Mouse (Mus musculus): ENCODE results near the gene E2f6.

The E2f6 gene

GRCm38 (mm10) chr12:16800259-16800958 lies 10.4 kb upstream of the E2f6 start, which contains the start of gene Greb1:
Greb1 (minus strand) TSS chr12:16800886.
- no peak for DNase-seq (ENCODE audit: low read depth in 1 of 2, low spot score in 2 of 2)

DNA sequence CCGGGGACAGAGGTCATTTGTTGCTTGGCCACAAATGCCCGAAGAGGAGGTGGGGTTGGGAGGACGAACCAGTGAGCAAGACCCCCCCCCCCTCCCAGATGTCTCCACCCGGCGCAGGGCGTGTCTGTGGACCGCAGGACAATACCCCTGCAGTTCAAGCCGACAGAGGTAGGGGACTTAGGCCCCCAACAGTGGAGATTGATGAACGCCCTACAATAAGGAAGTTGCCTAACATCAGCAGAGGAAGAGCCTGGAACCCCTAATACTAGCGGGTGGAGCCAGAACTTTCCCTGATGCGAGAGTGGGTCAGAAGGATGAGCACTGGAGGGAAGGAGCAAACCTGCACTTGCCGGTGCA lies 9.8 kb upstream of the E2f6 start:
- no peak for DNase-seq (ENCODE audit: low read depth in 1 of 2, low spot score in 2 of 2)

DNA sequence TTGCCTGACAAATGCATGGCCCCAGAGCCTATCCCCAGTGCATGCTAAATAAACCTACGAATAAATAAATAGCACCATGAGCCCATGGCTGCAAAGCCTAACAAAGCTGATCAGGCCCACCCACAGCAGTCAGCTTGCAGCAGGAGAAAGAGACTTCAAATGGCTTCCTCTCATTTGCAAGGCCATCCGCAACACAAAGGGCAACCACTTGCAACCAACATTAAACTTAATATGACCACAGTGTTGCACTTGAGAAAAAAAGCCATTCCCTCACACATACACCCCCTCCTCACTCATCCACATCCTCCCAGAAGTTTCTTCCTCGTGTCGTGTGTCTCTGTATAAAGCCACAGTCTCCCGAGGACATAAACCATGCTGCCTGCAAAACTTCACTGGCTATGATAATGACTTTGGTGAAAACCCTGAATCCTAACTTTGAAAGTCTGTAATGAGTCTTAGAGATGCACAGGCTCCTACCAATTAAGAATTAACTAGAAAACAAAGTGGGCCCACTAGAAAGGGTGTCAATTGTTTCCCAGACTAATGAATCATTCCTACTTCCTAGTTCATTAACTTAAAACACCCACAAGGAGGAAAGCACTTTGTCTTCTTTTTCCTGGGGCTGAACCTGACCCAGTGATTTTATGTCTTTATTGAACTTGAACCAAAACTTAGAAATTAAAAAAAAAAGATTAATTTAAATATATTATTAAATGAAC lies 7.4 kb upstream of the E2f6 start:
- no peak for DNase-seq (ENCODE audit: low read depth in 1 of 2, low spot score in 2 of 2)

DNA sequence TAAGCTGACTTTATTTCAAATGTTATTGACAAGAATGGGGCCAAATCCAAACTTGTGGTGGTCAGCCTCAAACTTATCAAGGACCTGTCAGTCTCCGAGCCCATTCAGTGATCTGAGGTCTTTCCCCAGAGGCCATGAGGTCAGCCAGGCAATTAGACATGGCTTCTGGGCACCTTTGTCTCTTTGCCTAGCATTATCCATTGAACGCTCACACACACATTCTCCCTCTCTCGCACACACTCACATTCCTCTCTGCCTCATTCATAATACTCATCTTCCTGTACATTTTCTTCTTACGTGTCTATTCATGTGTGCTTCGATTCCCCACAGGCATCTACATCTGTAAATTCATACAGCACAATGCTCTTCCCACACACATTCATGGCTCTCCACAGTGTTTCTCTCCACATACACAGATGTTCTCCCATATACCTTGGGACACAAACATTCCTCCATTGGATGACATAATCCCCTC lies 6.8 kb upstream of the E2f6 start:
- DNase-seq (ENCODE audit: low read depth in 1 of 2, low spot score in 2 of 2): no peak

DNA sequence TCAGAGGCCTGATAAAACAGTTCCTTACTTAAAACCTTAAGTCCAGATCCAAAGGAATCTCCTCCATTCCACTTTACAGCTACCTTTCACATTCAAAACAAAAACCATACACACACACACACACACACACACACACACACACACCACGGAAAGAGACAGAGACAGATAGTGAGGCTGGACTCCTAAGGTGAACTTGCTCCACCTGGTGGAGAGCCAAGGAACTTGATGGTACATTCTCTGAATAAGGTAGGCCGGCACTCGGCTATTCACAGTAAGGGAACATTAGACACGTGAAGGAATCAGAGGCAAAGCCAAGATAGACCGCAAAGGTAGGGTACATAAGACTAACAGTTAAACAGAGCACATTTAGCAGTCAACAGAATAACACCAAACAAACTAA lies 5.3 kb upstream of the E2f6 start:
- DNase-seq (ENCODE audit: low read depth in 1 of 2, low spot score in 2 of 2): peak in 1 of 2 experiments; percentile 37

DNA sequence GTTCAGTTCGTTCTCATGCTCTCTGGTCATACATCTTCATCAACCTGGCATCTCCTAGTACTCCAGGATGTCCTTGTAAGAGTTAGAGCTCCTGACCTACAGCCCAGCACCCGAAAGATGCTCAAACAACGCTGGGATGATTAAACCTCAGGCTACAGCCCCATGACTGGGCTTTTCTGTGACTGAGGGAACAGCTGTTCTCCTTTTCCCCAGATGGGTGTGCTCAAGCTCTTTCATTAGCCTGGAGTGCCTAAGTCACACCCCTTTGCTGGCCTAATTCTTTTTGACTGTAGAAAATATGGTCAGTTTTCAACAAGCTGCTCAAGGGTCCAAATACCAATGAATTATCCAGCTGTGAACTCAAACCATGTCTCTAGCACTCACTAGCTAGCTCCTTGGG lies 2.7 kb upstream of the E2f6 start:
- no peak for DNase-seq (ENCODE audit: low read depth in 1 of 2, low spot score in 2 of 2)

DNA sequence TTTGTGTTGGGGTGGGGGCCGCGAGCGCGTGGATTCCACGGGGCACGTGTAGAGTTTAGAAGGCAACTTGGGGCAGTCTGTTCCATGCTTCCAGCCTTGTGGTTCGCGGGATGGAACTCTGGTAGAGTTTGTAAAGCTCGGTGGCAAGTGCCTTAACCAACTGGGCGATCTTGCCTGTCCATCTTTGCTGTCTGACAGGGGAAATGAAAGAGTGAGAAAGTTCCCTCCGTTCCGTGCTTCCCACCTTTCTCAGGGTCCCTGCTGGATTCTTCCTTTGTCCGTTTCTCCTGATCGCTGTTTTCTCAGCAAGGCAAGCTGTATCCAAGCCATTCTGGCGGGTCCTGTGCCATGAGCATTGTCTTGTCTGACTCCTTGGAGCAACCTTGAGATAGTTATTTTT lies 714 bp downstream of the E2f6 start:
- no peak for DNase-seq (ENCODE audit: low read depth in 1 of 2, low spot score in 2 of 2)

DNA sequence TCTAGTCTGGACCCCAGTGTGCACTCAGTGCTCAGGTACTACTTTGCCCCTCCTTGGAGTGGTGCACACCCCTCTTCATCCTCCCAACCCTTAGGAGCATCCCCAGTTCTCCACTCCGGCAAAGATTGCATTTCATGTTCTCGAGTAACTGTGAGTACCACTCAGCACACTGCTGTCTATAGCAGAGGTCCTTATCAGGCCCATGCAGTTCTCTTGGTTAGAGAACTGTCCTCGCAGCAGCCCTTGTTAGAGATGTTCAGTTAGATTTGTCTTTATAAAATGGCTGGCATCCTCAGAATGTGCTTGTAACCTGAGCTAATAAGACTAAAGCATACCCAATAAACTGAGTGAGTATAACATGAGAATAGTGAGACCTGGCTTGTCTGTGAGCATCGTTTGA lies 6.4 kb downstream of the E2f6 start:
- DNase-seq (ENCODE audit: low read depth in 1 of 2, low spot score in 2 of 2): no peak

GRCm38 (mm10) chr12:16818513-16818912 lies 7.8 kb downstream of the E2f6 start:
- no peak for DNase-seq (ENCODE audit: low read depth in 1 of 2, low spot score in 2 of 2)

DNA sequence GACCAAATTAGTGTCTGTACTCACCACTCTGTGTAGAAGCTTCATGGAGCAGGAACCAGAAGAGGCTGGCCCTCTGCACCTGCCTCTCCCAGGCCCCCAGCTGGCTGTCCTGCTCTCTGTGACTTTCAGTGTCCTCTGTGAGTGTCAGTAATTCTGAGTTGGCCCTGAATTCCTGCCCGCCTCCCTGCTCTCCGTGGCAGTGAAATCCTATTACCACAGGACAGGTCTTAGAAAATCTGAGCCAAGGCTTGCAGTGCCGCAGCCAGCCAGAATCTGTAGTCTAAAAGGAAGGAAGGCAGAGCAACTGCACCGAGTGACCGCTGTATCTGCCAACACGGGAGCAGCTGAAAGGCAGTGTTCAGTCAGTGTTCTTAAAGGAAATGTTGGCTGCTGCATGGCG lies 10.0 kb downstream of the E2f6 start:
- DNase-seq (ENCODE audit: low read depth in 1 of 2, low spot score in 2 of 2): no peak

- DNase-seq (ENCODE audit: low read depth in 1 of 2, low spot score in 2 of 2): no peak
Measured at GRCm38 (mm10) chr12:16822181-16822734, 11.5 kb downstream of the E2f6 start.

DNA sequence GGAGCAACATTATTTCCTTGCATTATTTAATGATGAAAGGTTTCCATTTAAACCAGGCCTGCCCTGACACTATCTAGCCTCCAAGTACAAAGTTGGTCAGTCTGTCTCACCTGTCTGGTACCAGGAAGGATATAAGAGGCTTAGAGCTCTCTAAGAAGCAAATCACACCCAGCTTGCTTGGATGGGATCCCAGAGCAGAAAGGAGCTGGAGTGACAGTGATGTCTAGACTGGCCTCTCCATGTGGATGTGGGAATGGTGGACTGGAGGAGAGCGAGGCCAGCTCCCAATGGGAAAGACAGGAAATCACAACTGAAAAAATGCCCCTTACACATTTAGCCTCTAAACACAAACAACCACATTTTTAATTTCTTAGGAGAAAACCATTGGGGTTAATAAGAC lies 12.9 kb downstream of the E2f6 start:
- DNase-seq (ENCODE audit: low read depth in 1 of 2, low spot score in 2 of 2): no peak

DNA sequence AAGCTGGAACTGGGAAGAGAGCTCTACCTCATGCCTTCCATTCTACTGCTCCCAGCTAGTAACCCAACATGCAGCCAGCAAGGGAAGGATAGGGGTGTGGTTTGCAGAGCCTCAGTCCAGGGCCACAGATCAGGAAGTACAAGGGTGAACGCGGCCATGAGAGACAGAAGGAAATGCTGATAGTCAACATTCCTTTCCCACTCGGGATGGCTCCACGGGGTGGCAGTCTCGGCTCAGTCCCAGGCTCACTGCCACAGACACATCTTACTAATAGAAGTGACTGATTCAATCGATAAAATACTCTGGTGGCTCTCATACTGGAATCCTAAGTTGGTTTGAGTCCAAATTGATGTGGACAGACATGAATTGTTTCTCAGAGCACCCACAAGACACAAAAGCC lies 17.7 kb downstream of the E2f6 start:
- DNase-seq (ENCODE audit: low read depth in 1 of 2, low spot score in 2 of 2): peak in 1 of 2 experiments; percentile 5

DNA sequence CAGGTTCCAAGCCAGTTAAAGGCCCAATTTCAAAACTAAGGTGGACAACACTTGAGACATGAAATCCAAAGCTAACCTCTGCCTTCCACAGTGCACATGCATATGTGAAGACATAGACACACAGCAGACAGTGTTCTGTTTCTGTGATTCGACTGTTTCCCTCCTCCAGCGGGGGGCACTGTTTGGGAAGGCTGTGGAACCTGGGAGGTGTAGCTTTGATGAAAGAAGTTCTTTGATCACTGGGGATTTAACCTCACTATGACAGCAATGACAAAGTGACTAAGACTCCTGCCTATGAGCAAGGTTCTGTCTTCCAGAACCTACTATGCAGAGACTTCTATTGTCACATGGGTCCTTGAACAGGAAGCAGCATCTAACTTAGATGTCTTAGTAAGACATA lies 19.0 kb downstream of the E2f6 start:
- DNase-seq (ENCODE audit: low read depth in 1 of 2, low spot score in 2 of 2): no peak

GRCm38 (mm10) chr12:16831071-16831470 lies 20.3 kb downstream of the E2f6 start:
- no peak for DNase-seq (ENCODE audit: low read depth in 1 of 2, low spot score in 2 of 2)

- DNase-seq (ENCODE audit: low read depth in 1 of 2, low spot score in 2 of 2): no peak
Measured at GRCm38 (mm10) chr12:16834701-16835100, 23.9 kb downstream of the E2f6 start.

- no peak for DNase-seq (ENCODE audit: low read depth in 1 of 2, low spot score in 2 of 2)
Measured at GRCm38 (mm10) chr12:16836188-16836587, 25.4 kb downstream of the E2f6 start.

GRCm38 (mm10) chr12:16837766-16838165 lies 27.0 kb downstream of the E2f6 start:
- DNase-seq (ENCODE audit: low read depth in 1 of 2, low spot score in 2 of 2): no peak

DNA sequence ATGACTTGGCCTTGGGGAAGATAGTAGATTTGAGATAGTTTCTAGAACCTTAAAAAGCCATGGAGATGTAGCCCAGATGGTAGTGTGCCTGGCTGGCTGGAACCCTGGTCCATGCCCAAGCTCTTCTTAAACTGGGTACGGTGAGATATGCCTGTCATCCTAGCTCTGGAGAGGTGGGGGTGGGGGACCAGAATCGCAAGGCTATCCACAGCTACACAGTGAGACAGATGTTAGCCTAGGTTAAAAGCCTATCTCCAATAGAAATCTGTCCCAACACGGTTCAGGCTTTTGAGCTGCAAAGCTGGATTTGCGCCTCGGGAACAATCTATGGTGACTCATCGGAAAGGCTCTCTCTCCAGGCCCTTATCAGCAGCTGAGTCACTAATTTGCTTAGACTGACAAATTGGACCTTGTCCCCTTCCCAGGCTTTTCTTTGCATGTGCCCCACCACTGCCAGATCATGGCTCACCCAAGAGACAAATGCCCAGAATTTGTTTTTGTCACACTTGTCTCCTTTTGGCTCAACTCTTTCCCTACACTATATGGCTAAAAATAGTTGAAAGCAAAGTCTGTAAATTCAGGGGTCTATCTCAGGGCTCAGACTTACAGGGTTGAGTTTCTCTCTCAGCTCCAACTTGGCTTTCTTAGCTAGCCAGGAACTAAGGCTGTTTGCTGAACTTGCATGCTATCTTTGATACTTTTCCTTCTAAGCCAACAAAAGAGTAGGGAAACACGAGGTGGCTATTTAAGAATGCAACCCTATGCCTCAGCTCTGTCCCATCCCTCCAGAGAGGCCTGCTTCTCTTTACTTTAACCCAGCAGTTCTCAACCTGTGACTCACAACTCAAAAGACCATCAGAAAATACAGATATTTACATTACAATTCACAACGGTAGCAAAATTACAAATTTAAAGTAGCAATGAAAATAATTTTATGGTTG lies 30.3 kb downstream of the E2f6 start:
- no peak for DNase-seq (ENCODE audit: low read depth in 1 of 2, low spot score in 2 of 2)

DNA sequence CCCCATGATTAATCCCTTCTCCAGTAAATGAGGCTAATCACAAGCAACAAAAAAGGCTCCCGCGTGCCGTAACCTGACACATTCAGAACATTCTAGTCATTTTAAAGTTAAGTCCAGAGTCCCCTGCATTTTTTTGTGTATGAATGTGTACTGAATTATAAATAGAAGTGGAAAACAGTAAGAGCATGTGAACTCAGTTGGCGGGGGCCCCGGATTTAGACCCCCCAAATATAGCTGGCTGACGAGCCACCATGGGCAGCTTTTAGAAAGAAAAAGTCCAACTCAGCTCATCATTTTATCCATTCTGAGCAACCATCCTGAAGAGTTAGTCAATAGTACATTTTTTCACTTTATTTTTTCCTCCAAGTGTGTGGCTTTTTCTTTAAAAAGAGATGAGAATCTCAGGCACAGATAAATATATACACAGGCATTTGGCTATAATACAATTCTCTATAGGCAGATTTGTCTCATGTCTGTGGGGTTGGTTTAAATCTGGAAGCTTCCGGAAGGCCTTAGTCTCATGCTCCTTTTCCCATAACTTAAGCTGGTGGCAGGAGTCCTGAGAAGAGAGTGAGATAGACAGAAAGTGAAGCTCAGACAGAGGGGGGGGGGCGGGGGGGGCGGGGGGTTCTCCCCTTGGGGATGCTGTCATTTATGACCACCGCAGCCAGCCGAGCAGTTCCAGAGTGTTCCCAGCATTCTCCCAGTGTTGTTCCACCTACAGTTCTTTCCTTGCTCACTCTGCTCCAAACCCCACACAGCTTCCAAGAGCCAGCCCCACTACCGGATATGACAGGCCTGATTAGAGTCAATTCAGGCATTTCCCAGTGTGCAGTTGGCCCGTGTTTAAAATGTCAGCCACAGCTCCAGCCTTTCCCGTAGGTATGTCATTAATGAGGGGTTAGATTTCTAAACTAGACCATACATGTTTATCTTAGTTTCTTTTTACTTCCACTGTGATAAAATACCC lies 34.1 kb downstream of the E2f6 start:
- DNase-seq (ENCODE audit: low read depth in 1 of 2, low spot score in 2 of 2): no peak
